Comparison of ENCODE assay signal across 8 mouse cellular contexts in genomic region chr17:8525225-8525721, GRCm38 (mm10). TPM values are rescaled to one million over a fixed set of nuclear protein-coding genes. Genes with fewer than 3 reads are reported as not detected.
DNase-seq lines count a peak whose midpoint lies in the region; ATAC-seq and TF ChIP-seq lines count a peak whose summit lies in the region.

Pde10a (plus strand) TSS chr17:8525372.

- TF ChIP-seq POLR2A in cortical plate, adult 2 months (IDR thresholded peaks at IDR 0.05; ENCODE audit: extremely low read depth, insufficient read depth, low read length) = no peak

- H3K27ac ChIP-seq in cortical plate, adult 2 months (ENCODE audit: insufficient read depth, low read length) = peak within 1 kb of the TSS; percentile 86
- H3K27ac ChIP-seq in heart, embryonic 11.5 days (ENCODE audit: low read depth, low read length) = 0 out of 2 replicates have a peak within 1 kb of the TSS, but pooled peaks have one; percentile 10
- H3K27ac ChIP-seq in layer of hippocampus, adult 2 months = peak within 1 kb of the TSS; percentile 97

- H3K9ac ChIP-seq in heart, embryonic 11.5 days (ENCODE audit: low read depth, low read length) = peak within 1 kb of the TSS; percentile 61

- no peaks in the 10 kb centered on the region for H3K27me3 ChIP-seq in C2C12 (ENCODE audit: control insufficient read depth, insufficient read depth, insufficient read length)
- peaks cover 48% of the 10 kb centered on the region for H3K27me3 ChIP-seq in heart, embryonic 11.5 days (ENCODE audit: control insufficient read depth, insufficient read depth, low read length)

- peak; percentile 53 for DNase-seq in Muller cell, postnatal 12 days (ENCODE audit: inconsistent ontology term)
- no peak for DNase-seq in layer of hippocampus, adult 2 months (ENCODE audit: low spot score in 2 of 2)
- DNase-seq in lung, postnatal 4 days = peak; percentile 33
- no peak for DNase-seq in thymus, postnatal 36 days

- no peaks in the 10 kb centered on the region for H3K36me3 ChIP-seq in C2C12 (ENCODE audit: control insufficient read depth, insufficient read depth)
- H3K36me3 ChIP-seq in heart, embryonic 11.5 days (ENCODE audit: control insufficient read depth, insufficient read depth, low read length) = no peaks in the 10 kb centered on the region

- WGBS in heart, embryonic 11.5 days (ENCODE audit: insufficient replicate concordance) = 3% methylated on average over 22 of the region's 22 CpGs

- no peaks in the 10 kb centered on the region for H3K79me3 ChIP-seq in C2C12 (ENCODE audit: low read depth)

- peak within 1 kb of the TSS; percentile 90 for H3K4me2 ChIP-seq in heart, embryonic 11.5 days

- no peak for TF ChIP-seq CTCF in C2C12 (IDR thresholded peaks at IDR 0.05; ENCODE audit: control insufficient read depth, insufficient read depth, insufficient read length)
- no peak for TF ChIP-seq CTCF in cortical plate, adult 2 months (IDR thresholded peaks at IDR 0.05; ENCODE audit: extremely low read depth, insufficient read depth, low read length)
- no peak for TF ChIP-seq CTCF in layer of hippocampus, adult 2 months (conservative IDR thresholded peaks at IDR 0.05)

- peaks cover 8% of the 10 kb centered on the region for H3K4me1 ChIP-seq in cortical plate, adult 2 months (ENCODE audit: control insufficient read depth, insufficient read depth, low read length)
- peaks cover 19% of the 10 kb centered on the region for H3K4me1 ChIP-seq in heart, embryonic 11.5 days (ENCODE audit: control insufficient read depth, insufficient read depth, low read length)

- no peaks in the 10 kb centered on the region for H3K79me2 ChIP-seq in C2C12 (ENCODE audit: control insufficient read depth, insufficient read depth)

- peak within 1 kb of the TSS; percentile 31 for H3ac ChIP-seq in C2C12 (ENCODE audit: control insufficient read depth, insufficient read length, low read depth)

- H3K4me3 ChIP-seq in C2C12 (ENCODE audit: insufficient read depth, poor library complexity, severe bottlenecking) = no peak within 1 kb of the TSS
- peak within 1 kb of the TSS; percentile 92 for H3K4me3 ChIP-seq in cortical plate, adult 2 months (ENCODE audit: insufficient read depth, low read length)
- peak within 1 kb of the TSS; percentile 56 for H3K4me3 ChIP-seq in heart, embryonic 11.5 days (ENCODE audit: low read depth, low read length)
- H3K4me3 ChIP-seq in layer of hippocampus, adult 2 months = peak within 1 kb of the TSS; percentile 76

- ATAC-seq in heart, embryonic 11.5 days (replicated peaks; ENCODE audit: insufficient number of reproducible peaks, low FRiP score, low TSS enrichment) = no peak
- no peak for ATAC-seq in monocyte, adult 5-6 weeks (replicated peaks; ENCODE audit: insufficient number of reproducible peaks, low FRiP score, low TSS enrichment, poor library complexity, severe bottlenecking)

- H3K9me3 ChIP-seq in heart, embryonic 11.5 days (replicated peaks; ENCODE audit: control insufficient read depth, low read length) = no peaks in the 10 kb centered on the region

TF ChIP-seq in C2C12, 6 proteins besides CTCF, POLR2A, EP300 and RAD21:
- TF ChIP-seq USF1 (IDR thresholded peaks at IDR 0.05; ENCODE audit: low read depth) (no peak), CEBPB (IDR thresholded peaks at IDR 0.05; ENCODE audit: low read depth) (no peak)

RNA-seq across cellular contexts. Expression of gene Pde10a, which starts in this region (rescaled TPM):
- 0.83 TPM for polyA plus RNA-seq in C2C12 (2012; fragmentation: generic; extraction: Trizol)
- 24.0 and 71.9 TPM in 2 replicates for polyA plus RNA-seq in cortical plate, adult 2 months (2012; rRNA removed)
- 3.0 and 4.1 TPM in 2 replicates for polyA plus RNA-seq in heart, embryonic 11.5 days (2014; fragmentation: Nextera tagmentation; extraction: Ambion mirVana)
- total RNA-seq in layer of hippocampus, adult 2 months (2021) = 10 to 100 TPM; 67.6 to 71.6 TPM
- 0.29 TPM in 1 of 3 replicates, not detected in the others for total RNA-seq in monocyte, adult 5-6 weeks (2017)

Comparison
In these comparisons a context has a peak if more than half of its experiments do, and no peak if none do; other contexts are left out.
1. RNA of gene Pde10a (total RNA-seq): 67.6 to 71.6 TPM in layer of hippocampus, adult 2 months; 0.29 TPM in monocyte, adult 5-6 weeks; every median in the first group is over 10 times any median in the second.
2. DNase-seq: peak in Muller cell, postnatal 12 days (single experiment) and lung, postnatal 4 days (2 of 2); none in layer of hippocampus, adult 2 months (0 of 2) and thymus, postnatal 36 days (0 of 2).
3. H3K27ac ChIP-seq: peak in every context shown above with its lines; median percentile 97 in layer of hippocampus, adult 2 months; 86 in cortical plate, adult 2 months; 10 in heart, embryonic 11.5 days.